Mouse (Mus musculus) ES-E14 (cell line): ENCODE measurements around the gene Hrk. TPM values are rescaled to one million over a fixed set of nuclear protein-coding genes. Genes with fewer than 3 reads are reported as not detected.

Experiments
- DNase-seq: peaks from one replicate; pipeline ENCODE4 v3.0.0-alpha.2; 2013; ENCODE audit warnings: low read depth, low spot score
- H3K27ac ChIP-seq: 2 replicates; pipeline ENCODE4 v1.5.1; 2012; ENCODE audit warnings: low read depth, mild to moderate bottlenecking, low read length, moderate library complexity, mixed read lengths; ENCODE audit not compliant: poor library complexity, insufficient read depth, severe bottlenecking
- H3K36me3 ChIP-seq: 2 replicates; pipeline ENCODE4 v1.6.1; 2012; ENCODE audit warnings: mild to moderate bottlenecking, low read length, moderate library complexity, mixed read lengths; ENCODE audit not compliant: control insufficient read depth, poor library complexity, insufficient read depth, severe bottlenecking
- H3K4me1 ChIP-seq, 2 experiments: fragments of 150-350 bp in 1 of 2; sonication (generic) in 1 of 2; 2 replicates each; pipeline ENCODE4 v1.6.1; 2012; ENCODE audit warnings: low read length in 2 of 2, mild to moderate bottlenecking in 1 of 2, mixed read lengths in 1 of 2; ENCODE audit not compliant: control insufficient read depth in 2 of 2, insufficient read depth in 2 of 2, poor library complexity in 1 of 2
- H3K4me3 ChIP-seq, 2 experiments: fragments of 150-350 bp in 1 of 2; sonication (generic) in 1 of 2; 2 replicates each; pipeline ENCODE4 v1.5.1; 2012; ENCODE audit warnings: low read length in 2 of 2, low read depth in 1 of 2, mild to moderate bottlenecking in 1 of 2, mixed read lengths in 1 of 2; ENCODE audit not compliant: insufficient read depth in 1 of 2, poor library complexity in 1 of 2, severe bottlenecking in 1 of 2
- H3K9ac ChIP-seq: 2 replicates; pipeline ENCODE4 v1.6.1; 2012; ENCODE audit warnings: low read depth, mild to moderate bottlenecking, low read length, mixed read lengths; ENCODE audit not compliant: poor library complexity, insufficient read depth, severe bottlenecking
- H3K9me3 ChIP-seq: fragments of 150-350 bp; sonication (generic); 2 replicates; pipeline ENCODE4 v1.6.1; 2012; ENCODE audit warnings: low read depth, mild to moderate bottlenecking, low read length; ENCODE audit not compliant: control insufficient read depth, insufficient read depth
- CHD2 ChIP-seq: IDR thresholded peaks from 2 replicates; pipeline ENCODE4 v1.6.1; 2014; ENCODE audit warnings: mild to moderate bottlenecking, low read depth, low read length, inconsistent platforms
- HCFC1 ChIP-seq: IDR thresholded peaks from 2 replicates; pipeline ENCODE4 v1.6.1; 2012; ENCODE audit warnings: low read length, inconsistent platforms, borderline replicate concordance; ENCODE audit not compliant: insufficient read depth
- MAFK ChIP-seq: IDR thresholded peaks from 2 replicates; pipeline ENCODE4 v1.6.1; 2014; ENCODE audit warnings: mild to moderate bottlenecking, low read depth, low read length, inconsistent platforms; ENCODE audit not compliant: insufficient read depth
- ZC3H11A ChIP-seq: IDR thresholded peaks from 2 replicates; pipeline ENCODE4 v1.6.1; 2012; ENCODE audit warnings: low read depth, mild to moderate bottlenecking, inconsistent platforms, low read length, borderline replicate concordance
- ZNF384 ChIP-seq: IDR thresholded peaks from 2 replicates; pipeline ENCODE4 v1.6.1; 2012; ENCODE audit warnings: low read depth, low read length, inconsistent platforms
- in situ Hi-C, 2 experiments: fragments of 600-800 bp; cut with MboI; formaldehyde crosslinking; loops; one replicate each; pipeline ENCODE4 v1.15.1; 2025; ENCODE audit warnings: low sequenced_read_pairs in 2 of 2, inconsistent platforms in 1 of 2; ENCODE audit not compliant: unreplicated experiment in 2 of 2
- total RNA-seq: library from RNA; depleted of rRNA; stranded (reverse); fragments of 300-350 nt; gene quantifications from 2 replicates; pipeline ENCODE4 v1.2.3, GENCODE M21; 2012

The Hrk gene
- total RNA-seq, 1 experiment = 0.36 TPM

DNA sequence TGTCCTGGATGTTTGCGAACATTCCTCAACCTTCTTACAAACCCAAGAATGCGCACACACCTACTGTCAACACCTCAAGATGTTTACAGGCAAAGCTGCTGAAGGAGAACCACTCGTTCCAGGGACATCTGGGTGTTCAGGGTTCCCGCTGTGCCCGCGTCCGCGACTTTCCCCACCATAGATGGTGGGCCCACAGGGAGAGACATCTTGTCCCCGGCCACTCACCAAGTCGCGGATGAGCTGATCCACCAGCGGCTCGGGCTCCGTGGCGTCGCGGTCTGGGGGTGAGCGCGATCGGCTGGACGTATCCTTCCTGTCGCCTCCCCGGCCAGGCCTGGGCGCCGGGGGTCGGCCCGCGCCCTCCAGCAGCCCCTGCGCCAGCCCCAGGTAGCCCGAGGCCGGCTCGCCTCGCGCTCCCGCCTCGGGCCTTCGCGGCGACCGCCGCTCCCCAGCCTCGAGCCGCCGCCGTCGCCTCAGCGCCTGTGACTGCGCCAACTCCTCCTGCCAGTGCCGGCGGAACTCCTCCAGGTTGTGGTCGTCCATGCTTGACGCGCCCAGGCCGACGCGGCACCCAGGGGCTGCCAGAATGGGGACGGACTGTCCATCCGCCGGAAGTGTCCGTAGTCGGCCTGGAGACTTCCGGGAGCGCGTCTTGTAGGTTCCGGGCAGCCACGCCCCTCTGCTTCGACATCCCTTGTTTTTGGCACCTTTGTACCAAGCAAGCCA, 9.4 kb upstream of the Hrk start, which contains the start of gene Fbxw8:
Gene Fbxw8, minus strand, starts transcription at position 626 of the 726 bp plus-strand sequence.
- Histone ChIP-seq H3K27ac (no peak within 1 kb of the TSS), H3K4me1 (no peaks in the 10 kb centered on the region; a peak in 1 of 4 replicates), H3K9me3 (no peaks in the 10 kb centered on the region), H3K36me3 (no peaks in the 10 kb centered on the region), H3K9ac (peak within 1 kb of the TSS; percentile 81), H3K4me3 (peak within 1 kb of the TSS; percentile 78 to 88)
- peak; percentile 63 for DNase-seq
- TF ChIP-seq MAFK = no peak
- no peak for TF ChIP-seq ZNF384
- no peak for TF ChIP-seq CHD2
- TF ChIP-seq ZC3H11A = no peak
- peak; percentile 86 for TF ChIP-seq HCFC1
- in situ Hi-C loops = loop anchor here in 1 of 2 experiments (25.0 kb wide), 1 partner anchor 1507 kb away; the partner anchor contains the start of gene Tbx3

DNA sequence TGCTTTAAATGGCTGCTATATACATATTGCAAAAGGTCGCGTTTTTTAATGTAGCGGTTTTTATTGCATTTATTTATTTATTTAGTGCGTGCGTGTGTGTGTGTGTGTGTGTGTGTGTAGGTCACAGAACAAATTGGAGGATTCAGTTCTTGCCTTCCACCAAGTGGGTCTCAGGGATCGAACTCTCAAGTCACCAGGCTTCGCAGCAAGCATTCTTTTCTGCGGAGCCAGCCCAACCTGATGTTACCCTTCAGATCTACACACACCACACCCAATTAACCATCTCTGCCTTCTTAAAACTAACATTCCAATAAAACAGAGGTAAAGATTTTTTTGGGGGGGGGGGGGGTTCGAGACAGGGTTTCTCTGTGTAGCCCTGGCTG, 8.9 kb upstream of the Hrk start:
- TF ChIP-seq HCFC1 = no peak
- no peak for TF ChIP-seq MAFK
- TF ChIP-seq ZC3H11A = no peak
- TF ChIP-seq ZNF384 = no peak
- TF ChIP-seq CHD2 = no peak
- Histone ChIP-seq H3K4me3 (peak overlapping the region; percentile 78 to 88; a peak in 3 of 4 replicates), H3K9ac (no peak overlapping the region), H3K36me3 (no peaks in the 10 kb centered on the region), H3K4me1 (peaks cover 0 to 3% of the 10 kb centered on the region in 2 experiments; a peak in 1 of 4 replicates), H3K9me3 (no peaks in the 10 kb centered on the region), H3K27ac (no peak overlapping the region)
- DNase-seq = no peak
- in situ Hi-C loops = loop anchor here in 1 of 2 experiments (25.0 kb wide), 1 partner anchor 1507 kb away; the partner anchor contains the start of gene Tbx3

DNA sequence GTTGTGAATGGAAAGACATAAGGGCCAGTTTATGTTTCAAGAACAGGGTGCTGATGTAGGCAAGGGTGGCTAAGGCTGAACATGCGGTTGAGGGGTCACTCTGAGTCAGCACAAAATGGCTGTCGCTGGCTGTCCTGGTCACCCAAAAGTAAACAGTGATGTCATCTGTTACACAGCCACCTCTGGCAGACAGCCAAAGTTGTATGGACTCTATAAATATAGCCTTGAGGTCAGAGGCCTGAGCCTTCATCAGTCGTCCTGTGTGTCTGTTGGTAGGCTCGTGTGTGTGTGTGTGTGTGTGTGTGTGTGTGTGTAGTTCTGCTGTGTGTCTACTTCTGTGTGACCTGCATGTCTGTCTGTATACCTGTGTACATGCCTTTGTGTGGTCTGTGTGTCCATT, 7.5 kb upstream of the Hrk start:
- H3K9ac ChIP-seq = no peak overlapping the region
- no peak overlapping the region for H3K4me3 ChIP-seq
- in situ Hi-C loops = loop anchor here in 1 of 2 experiments (25.0 kb wide), 1 partner anchor 1505 kb away; the partner anchor contains the start of gene Tbx3
- H3K36me3 ChIP-seq = no peaks in the 10 kb centered on the region
- H3K27ac ChIP-seq = no peak overlapping the region
- no peaks in the 10 kb centered on the region for H3K9me3 ChIP-seq
- TF ChIP-seq CHD2 = no peak
- no peak for TF ChIP-seq HCFC1
- no peak for TF ChIP-seq ZNF384
- TF ChIP-seq ZC3H11A = no peak
- no peak for TF ChIP-seq MAFK
- peaks cover 3 to 6% of the 10 kb centered on the region in 2 experiments; a peak in 2 of 4 replicates for H3K4me1 ChIP-seq
- no peak for DNase-seq

DNA sequence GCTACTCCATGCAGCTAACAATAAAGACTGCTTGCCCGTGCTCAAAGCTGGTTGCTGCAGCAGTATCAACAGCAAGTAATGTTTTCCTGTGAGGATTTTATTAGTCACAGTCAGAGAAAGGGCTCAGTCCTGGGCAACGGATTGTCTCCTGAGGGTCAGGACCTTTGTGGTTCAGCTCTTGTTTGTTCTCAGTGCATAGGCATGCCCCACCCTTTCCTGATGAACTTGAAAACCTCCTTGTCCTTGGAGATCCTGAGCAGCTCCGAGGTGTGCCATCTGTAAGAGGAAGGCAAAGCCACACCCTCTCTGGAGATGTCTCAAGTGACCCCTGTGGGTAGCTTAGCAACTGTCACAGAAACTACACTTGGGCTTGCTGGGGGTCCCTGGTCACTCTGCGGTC, 3.8 kb upstream of the Hrk start:
- H3K9me3 ChIP-seq = no peaks in the 10 kb centered on the region
- H3K4me1 ChIP-seq = peaks cover 3 to 6% of the 10 kb centered on the region in 2 experiments; a peak in 1 of 4 replicates
- no peak overlapping the region for H3K9ac ChIP-seq
- in situ Hi-C loops = loop anchor here in 1 of 2 experiments (25.0 kb wide), 1 partner anchor 1502 kb away; the partner anchor contains the start of gene Tbx3
- no peaks in the 10 kb centered on the region for H3K36me3 ChIP-seq
- H3K27ac ChIP-seq = no peak overlapping the region
- no peak overlapping the region for H3K4me3 ChIP-seq
- DNase-seq = no peak
- no peak for TF ChIP-seq ZNF384
- no peak for TF ChIP-seq CHD2
- TF ChIP-seq MAFK = no peak
- TF ChIP-seq HCFC1 = no peak
- no peak for TF ChIP-seq ZC3H11A
